Mouse (Mus musculus) thymus, adult 2 months (tissue): ENCODE results near the gene Prmt3.

ENCODE experiments used
- CTCF ChIP-seq: fragments of 200-500 bp; IDR thresholded peaks from 2 replicates; pipeline ENCODE4 v1.5.1; 2012; ENCODE audit warnings: mild to moderate bottlenecking, control low read depth, low read length, moderate library complexity, borderline replicate concordance; ENCODE audit not compliant: control insufficient read depth, poor library complexity, insufficient read depth; ENCODE audit errors: extremely low read depth
- POLR2A ChIP-seq: fragments of 200-500 bp; IDR thresholded peaks from 2 replicates; pipeline ENCODE4 v1.6.1; 2012; ENCODE audit warnings: mild to moderate bottlenecking, low read length, control low read depth, moderate library complexity; ENCODE audit not compliant: control insufficient read depth, poor library complexity, insufficient read depth; ENCODE audit errors: extremely low read depth

DNA sequence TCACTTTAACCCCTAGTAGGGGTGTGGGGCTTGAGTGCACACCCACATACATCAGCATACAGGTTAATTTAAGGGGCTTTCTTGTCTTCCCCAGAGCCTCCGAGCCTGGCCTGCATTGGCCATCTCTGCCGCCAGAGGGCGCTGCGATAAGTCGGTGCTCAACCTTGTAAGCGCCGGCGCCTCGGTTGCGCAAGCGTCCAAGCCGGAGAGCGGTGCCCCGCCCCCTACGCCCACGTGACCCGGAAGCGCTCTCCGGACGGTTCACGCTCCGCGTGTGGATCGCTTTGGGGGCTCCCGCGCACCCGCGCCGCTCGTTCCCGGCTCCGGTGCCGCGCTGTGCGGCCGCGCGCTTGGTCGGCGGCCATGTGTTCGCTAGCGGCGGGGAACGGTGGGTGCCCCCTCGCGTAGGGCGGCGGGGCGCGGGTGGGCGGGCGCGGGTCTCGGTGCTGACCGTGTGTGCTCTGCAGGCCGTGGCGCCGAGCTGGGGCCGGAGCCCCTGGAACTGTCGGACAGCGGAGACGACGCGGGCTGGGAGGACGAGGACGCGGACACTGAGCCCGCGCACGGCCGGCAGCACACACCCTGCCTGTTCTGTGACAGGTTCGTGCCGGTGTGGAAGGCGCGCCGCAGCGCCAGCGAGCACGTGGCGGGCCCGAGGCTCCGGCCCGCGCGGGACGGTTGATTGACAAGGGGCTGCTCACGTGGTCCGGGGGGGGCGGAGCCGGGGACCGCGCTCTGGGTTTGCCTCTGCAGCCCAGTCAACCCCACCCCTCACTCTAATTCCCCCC, at the start of gene Prmt3:
- TF ChIP-seq CTCF: peak; percentile 98
- no peak for TF ChIP-seq POLR2A
